Mouse (Mus musculus) E14TG2a.4 (cell line): Measurements from ENCODE around the gene Rbms2.
"Not testable (repeated sequence)": the region's sequence is repeated elsewhere in the genome, so short reads cannot be mapped to it uniquely, and the experiment has no call there.

Experiments
- CTCF ChIP-seq: conservative IDR thresholded peaks from 2 replicates; pipeline ENCODE4 v1.5.1; 2014; ENCODE audit warnings: low read length
- NANOG ChIP-seq: IDR thresholded peaks from 2 replicates; pipeline ENCODE4 v1.6.1; 2014; ENCODE audit warnings: borderline replicate concordance, low read length, mixed read lengths
- POU5F1 ChIP-seq: IDR thresholded peaks from 2 replicates; pipeline ENCODE4 v1.6.1; 2014; ENCODE audit warnings: low read length, borderline replicate concordance

- not testable (repeated sequence) for TF ChIP-seq CTCF, NANOG, POU5F1
Observed at GRCm38 (mm10) chr10:128214112-128214511, 34.0 kb upstream of the Rbms2 start.
